Mouse (Mus musculus): ENCODE measurements at regions not wholly inside any gene's neighbourhood (a gene's known extent, or its start where the extent isn't known, plus 50 kb on each side); places are given as distances from the start of the nearest gene placed in this dataset.

DNA sequence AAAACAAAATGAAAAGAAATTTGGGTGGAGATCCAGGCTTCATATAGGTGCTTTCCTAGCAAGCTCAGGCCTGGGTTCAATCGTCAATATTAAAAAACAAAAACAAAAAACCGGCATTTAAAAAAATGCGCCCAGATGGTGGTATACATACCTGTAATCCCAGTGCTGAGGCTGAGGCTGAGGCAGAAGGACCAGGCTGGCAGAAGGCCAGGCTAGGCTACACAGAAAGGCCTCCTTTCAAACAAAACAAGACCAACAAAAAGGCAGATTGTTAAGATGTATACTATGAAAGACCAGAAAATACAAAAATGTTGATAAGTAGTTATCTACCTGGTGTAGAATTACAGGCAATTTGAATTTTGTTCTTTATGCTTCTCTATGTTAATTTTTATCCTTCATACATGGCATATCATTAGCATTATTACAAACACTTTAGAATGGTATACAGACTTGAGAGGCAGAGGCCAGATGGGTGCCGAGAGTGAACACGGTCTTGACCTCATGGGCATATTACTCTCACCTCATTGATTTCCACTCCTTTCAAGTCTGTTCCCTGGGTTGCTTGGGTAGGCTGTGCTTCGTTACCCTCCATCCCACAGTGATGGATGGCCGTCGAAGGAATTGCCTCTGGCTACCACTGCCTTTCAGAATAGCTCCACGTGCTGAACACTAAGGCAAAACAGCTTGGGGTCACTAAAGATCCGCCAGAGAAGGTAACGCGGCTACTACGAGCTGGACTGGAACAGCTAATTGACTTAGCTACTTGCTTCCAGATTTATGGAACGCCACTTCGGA, 339.6 kb upstream of the Gm6657 start:
- Histone ChIP-seq H3K4me3 (ENCODE audit: insufficient read depth, low read length) (no peak overlapping the region), H3K4me1 (ENCODE audit: control insufficient read depth, insufficient read depth, low read length) (peaks cover 2% of the 10 kb centered on the region; the same call in 1 of the 2 replicates), H3K27ac (ENCODE audit: insufficient read depth, low read length) (no peak overlapping the region)
- no peak for TF ChIP-seq POLR2A (IDR thresholded peaks at IDR 0.05; ENCODE audit: extremely low read depth, insufficient read depth, low read length)
- TF ChIP-seq CTCF (IDR thresholded peaks at IDR 0.05; ENCODE audit: extremely low read depth, insufficient read depth, low read length): no peak

DNA sequence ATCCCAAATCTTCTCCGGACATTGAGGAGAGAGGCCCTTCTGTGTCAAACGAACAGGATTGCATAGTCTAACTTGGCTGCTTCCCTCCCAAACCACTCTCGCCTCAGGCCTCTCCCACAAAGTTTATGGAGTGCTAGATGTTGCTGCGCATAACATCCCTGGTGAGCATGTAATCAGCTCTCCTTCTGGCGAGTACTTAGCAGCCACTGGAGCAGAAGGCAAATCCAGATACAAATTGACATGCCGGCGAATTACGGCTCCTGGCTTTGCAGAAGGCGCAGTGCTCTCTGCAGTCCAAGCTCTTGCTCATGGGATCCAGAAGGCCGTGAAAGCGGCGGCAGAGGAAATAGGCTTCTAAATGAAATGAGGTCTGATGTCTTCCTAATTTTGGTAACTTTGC, 338.2 kb upstream of the Gm6657 start:
- Histone ChIP-seq H3K4me3 (ENCODE audit: insufficient read depth, low read length) (no peak overlapping the region), H3K27ac (ENCODE audit: insufficient read depth, low read length) (no peak overlapping the region), H3K4me1 (ENCODE audit: control insufficient read depth, insufficient read depth, low read length) (peaks cover 4% of the 10 kb centered on the region; the same call in 1 of the 2 replicates)
- TF ChIP-seq POLR2A (IDR thresholded peaks at IDR 0.05; ENCODE audit: extremely low read depth, insufficient read depth, low read length): no peak
- no peak for TF ChIP-seq CTCF (IDR thresholded peaks at IDR 0.05; ENCODE audit: extremely low read depth, insufficient read depth, low read length)

DNA sequence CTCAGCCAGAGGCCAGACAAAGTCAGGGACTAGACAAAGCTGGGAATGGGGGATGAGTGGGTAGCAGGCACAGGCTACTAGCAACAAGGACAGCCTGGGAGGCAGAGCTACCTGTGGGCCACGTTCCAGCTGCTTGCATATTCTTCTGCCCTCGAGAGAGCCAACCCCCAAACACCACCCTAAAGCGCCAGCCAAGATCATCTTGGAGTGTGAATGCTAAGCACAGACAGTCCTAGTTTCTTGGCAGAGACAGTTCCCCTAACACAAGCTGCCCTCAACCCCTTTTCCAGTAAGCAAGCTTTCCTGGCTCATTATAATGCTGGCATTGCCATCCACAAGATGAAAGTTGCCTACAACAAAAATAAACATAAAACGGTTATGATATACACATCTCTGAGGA, 336.8 kb upstream of the Gm6657 start:
- no peak overlapping the region for H3K4me3 ChIP-seq (ENCODE audit: insufficient read depth, low read length)
- no peak for TF ChIP-seq CTCF (IDR thresholded peaks at IDR 0.05; ENCODE audit: extremely low read depth, insufficient read depth, low read length)
- no peak for TF ChIP-seq POLR2A (IDR thresholded peaks at IDR 0.05; ENCODE audit: extremely low read depth, insufficient read depth, low read length)
- H3K4me1 ChIP-seq (ENCODE audit: control insufficient read depth, insufficient read depth, low read length): peaks cover 5% of the 10 kb centered on the region; the same call in 1 of the 2 replicates
- no peak overlapping the region for H3K27ac ChIP-seq (ENCODE audit: insufficient read depth, low read length)

DNA sequence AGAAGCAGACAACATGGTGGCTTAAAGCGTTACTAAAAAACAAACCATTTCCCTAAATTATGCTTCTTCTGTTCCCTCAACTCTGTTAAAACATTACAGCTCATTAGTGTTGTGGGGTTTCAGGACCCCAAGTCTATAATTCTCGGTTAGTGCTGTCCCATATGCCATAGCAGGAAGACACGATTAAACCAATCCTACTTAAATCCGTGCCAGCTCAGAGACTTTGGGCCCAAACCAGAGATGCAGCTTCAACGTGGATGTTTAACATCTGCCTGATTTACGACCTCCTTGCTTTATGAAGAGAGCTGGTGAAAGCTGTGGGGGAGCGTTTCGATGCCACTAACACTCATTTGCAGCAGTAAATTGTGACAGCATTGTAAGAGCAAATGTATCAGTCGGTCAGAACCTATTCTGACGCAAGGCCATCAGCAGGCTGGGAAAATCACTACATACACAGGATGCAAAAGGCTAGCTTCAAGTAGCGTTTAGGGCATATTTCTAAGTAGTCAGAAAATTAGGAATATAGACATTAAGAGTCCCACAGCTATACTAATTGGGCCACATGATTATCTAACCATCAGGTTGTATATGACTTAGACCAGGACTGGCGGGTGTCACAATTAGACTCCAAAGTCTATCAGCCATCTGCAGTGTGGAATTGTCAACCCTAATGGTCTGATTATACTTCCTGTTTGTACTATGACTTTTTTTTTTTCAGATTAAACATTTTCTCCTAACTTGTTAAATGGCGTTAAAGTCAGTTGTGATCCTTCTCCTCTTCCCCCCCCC, 333.1 kb upstream of the Gm6657 start:
- Histone ChIP-seq H3K4me1 (ENCODE audit: control insufficient read depth, insufficient read depth, low read length) (peaks cover 5% of the 10 kb centered on the region; the same call in 1 of the 2 replicates), H3K4me3 (ENCODE audit: insufficient read depth, low read length) (no peak overlapping the region), H3K27ac (ENCODE audit: insufficient read depth, low read length) (no peak overlapping the region)
- TF ChIP-seq CTCF (IDR thresholded peaks at IDR 0.05; ENCODE audit: extremely low read depth, insufficient read depth, low read length): no peak
- no peak for TF ChIP-seq POLR2A (IDR thresholded peaks at IDR 0.05; ENCODE audit: extremely low read depth, insufficient read depth, low read length)

DNA sequence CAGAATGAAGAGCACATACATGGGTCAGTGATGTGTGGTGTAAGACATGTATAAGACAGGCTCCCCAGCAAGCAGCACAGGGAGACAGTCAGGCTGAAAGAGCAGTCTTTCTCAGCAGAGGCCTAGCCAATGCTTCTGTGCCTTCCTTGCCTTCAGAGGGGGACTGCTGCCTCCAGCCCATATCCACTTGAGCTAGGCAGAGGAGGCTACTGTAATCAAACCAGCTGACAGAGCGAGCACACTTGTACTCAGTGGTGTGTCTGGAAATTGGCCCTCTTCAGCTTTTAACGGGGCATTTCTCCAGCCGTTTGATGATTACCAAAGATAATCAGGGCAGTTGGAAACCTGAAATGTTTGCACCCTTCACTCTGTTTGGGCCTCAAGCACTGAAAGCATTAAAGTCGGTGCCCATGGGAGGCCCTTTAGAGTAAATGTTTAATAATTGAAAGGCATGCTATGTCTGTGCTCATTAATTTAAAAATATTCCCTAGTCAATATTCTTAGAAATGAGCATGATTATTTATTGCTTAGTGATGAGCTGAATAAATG, 326.0 kb upstream of the Gm6657 start:
- no peaks in the 10 kb centered on the region for H3K4me1 ChIP-seq (ENCODE audit: control insufficient read depth, insufficient read depth, low read length)
- H3K27ac ChIP-seq (ENCODE audit: insufficient read depth, low read length): no peak overlapping the region
- H3K4me3 ChIP-seq (ENCODE audit: insufficient read depth, low read length): no peak overlapping the region
- no peak for TF ChIP-seq POLR2A (IDR thresholded peaks at IDR 0.05; ENCODE audit: extremely low read depth, insufficient read depth, low read length)
- TF ChIP-seq CTCF (IDR thresholded peaks at IDR 0.05; ENCODE audit: extremely low read depth, insufficient read depth, low read length): no peak

DNA sequence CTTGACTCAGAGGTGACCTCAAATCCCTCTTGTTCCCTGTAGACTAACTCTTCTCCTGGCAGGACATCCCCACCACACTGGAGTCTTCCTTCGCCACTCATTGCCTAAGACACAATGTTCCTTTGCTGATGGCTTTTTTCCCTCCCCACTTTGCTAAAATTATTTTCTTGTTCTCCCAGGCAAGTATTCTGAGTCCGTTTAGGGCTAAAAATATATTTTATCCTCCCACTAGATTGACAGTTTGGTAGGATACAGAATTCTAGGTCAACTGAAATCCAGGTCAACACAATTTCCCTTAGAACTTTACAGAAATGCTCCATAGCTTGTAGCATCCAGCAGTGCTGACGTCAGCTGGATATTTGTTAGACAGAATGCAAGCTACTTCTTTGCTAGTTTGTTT, 324.7 kb upstream of the Gm6657 start:
- Histone ChIP-seq H3K4me3 (ENCODE audit: insufficient read depth, low read length) (no peak overlapping the region), H3K27ac (ENCODE audit: insufficient read depth, low read length) (no peak overlapping the region), H3K4me1 (ENCODE audit: control insufficient read depth, insufficient read depth, low read length) (no peaks in the 10 kb centered on the region)
- no peak for TF ChIP-seq POLR2A (IDR thresholded peaks at IDR 0.05; ENCODE audit: extremely low read depth, insufficient read depth, low read length)
- TF ChIP-seq CTCF (IDR thresholded peaks at IDR 0.05; ENCODE audit: extremely low read depth, insufficient read depth, low read length): no peak

DNA sequence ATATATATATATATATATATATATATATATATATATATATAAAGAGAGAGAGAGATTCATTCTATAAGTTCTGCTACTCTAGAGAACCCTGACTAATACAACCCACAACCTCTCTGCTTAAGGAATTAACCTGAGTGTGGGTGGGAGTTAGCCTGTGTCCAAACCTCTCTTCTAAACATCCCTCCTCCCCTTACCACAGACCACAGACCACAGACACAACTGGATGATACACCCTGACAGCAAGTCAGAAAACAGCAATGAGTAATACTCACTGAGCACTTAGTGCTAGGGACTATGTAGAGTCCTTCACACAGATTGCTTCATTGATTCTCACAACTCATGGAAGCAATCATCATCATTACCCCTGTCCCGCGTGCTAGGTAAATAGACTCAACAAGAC, 306.7 kb upstream of the Gm6657 start:
- H3K27ac ChIP-seq (ENCODE audit: insufficient read depth, low read length): no peak overlapping the region
- no peak for TF ChIP-seq CTCF (IDR thresholded peaks at IDR 0.05; ENCODE audit: extremely low read depth, insufficient read depth, low read length)
- no peak for TF ChIP-seq POLR2A (IDR thresholded peaks at IDR 0.05; ENCODE audit: extremely low read depth, insufficient read depth, low read length)
- no peaks in the 10 kb centered on the region for H3K4me1 ChIP-seq (ENCODE audit: control insufficient read depth, insufficient read depth, low read length)
- H3K4me3 ChIP-seq (ENCODE audit: insufficient read depth, low read length): no peak overlapping the region

DNA sequence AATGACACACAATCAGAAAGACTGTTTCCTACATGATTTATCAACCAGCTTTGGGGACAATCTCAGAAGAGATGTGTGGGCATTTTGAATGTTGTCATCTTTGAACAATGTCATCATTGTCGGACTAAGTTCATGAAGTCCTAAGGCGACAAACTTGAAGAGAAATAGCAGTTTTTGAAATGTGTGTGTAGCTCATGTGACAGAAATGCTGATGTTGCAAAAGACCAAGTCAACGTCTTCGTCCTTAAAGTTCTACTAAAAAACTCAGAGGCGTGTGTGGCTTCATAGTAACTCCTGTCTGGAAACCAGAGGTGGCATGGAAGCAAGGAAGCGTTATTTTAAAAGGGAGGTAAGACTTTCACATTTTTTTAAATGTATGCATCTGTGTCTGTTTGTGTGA, 302.6 kb upstream of the Gm6657 start:
- no peaks in the 10 kb centered on the region for H3K4me1 ChIP-seq (ENCODE audit: control insufficient read depth, insufficient read depth, low read length)
- TF ChIP-seq CTCF (IDR thresholded peaks at IDR 0.05; ENCODE audit: extremely low read depth, insufficient read depth, low read length) (no peak), POLR2A (IDR thresholded peaks at IDR 0.05; ENCODE audit: extremely low read depth, insufficient read depth, low read length) (no peak)

DNA sequence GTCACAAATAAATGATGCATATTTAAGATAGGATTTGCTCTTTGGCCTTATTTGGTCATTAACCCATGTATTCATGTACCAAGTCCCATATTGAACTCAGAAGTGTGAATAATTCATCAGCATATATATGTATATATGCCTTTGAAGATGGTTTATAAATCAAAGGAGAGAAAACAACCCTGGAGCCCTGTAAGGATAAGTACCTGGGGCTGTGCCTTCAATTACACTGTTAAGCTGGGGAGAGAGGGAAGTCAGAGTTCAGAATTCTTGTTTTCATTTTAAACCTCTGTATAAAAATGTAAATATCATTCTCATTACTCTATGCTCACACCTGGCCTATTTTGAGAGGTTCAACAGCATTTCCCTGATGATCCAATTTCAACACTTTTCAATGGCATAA, 299.8 kb upstream of the Gm6657 start:
- H3K4me3 ChIP-seq (ENCODE audit: insufficient read depth, low read length): no peak overlapping the region
- no peak overlapping the region for H3K27ac ChIP-seq (ENCODE audit: insufficient read depth, low read length)
- no peak for TF ChIP-seq POLR2A (IDR thresholded peaks at IDR 0.05; ENCODE audit: extremely low read depth, insufficient read depth, low read length)
- no peak for TF ChIP-seq CTCF (IDR thresholded peaks at IDR 0.05; ENCODE audit: extremely low read depth, insufficient read depth, low read length)
- no peaks in the 10 kb centered on the region for H3K4me1 ChIP-seq (ENCODE audit: control insufficient read depth, insufficient read depth, low read length)

More for the DNA sequence above, 302.6 kb upstream of the Gm6657 start:
- H3K4me3 ChIP-seq (ENCODE audit: insufficient read depth, low read length): no peak overlapping the region
- no peak overlapping the region for H3K27ac ChIP-seq (ENCODE audit: insufficient read depth, low read length)
